Mouse (Mus musculus) right cerebral cortex, adult 2 months (tissue): ENCODE results near the gene Pnpla5.
"Not testable (repeated sequence)": the region's sequence is repeated elsewhere in the genome, so short reads cannot be mapped to it uniquely, and the experiment has no call there.

Experiments used
- DNase-seq, 2 experiments: peaks; one replicate each; pipeline ENCODE4 v3.0.0; 2021 to 2022; ENCODE audit warnings: low spot score in 2 of 2

The Pnpla5 gene

GRCm38 (mm10) chr15:84116466-84116865 is 6.5 kb downstream of the Pnpla5 start:
- DNase-seq = no peak

DNA sequence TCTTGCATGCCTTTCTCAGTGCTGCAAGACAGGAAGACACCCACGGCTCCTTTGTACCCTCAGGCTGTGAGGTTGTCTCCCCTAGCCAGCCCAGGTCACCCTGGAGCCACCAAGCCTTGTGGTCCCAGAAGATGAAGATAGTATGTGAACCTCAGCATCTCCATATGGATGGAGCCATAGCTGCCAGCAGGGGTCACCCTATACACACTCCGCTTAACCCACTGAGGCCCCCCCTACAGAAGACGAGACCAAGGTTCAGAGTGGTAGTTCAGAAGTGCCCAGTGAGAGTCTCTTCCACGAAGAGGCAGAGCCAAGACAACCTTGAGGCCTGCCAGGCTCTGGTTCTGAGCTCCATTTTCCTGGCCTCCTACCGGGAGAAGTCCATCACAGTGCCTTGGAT is 7.2 kb downstream of the Pnpla5 start:
- DNase-seq = no peak

- DNase-seq = no peak
Observed at GRCm38 (mm10) chr15:84113873-84114272, 9.1 kb downstream of the Pnpla5 start.

GRCm38 (mm10) chr15:84108899-84109298 is 14.1 kb downstream of the Pnpla5 start:
- no peak for DNase-seq

DNA sequence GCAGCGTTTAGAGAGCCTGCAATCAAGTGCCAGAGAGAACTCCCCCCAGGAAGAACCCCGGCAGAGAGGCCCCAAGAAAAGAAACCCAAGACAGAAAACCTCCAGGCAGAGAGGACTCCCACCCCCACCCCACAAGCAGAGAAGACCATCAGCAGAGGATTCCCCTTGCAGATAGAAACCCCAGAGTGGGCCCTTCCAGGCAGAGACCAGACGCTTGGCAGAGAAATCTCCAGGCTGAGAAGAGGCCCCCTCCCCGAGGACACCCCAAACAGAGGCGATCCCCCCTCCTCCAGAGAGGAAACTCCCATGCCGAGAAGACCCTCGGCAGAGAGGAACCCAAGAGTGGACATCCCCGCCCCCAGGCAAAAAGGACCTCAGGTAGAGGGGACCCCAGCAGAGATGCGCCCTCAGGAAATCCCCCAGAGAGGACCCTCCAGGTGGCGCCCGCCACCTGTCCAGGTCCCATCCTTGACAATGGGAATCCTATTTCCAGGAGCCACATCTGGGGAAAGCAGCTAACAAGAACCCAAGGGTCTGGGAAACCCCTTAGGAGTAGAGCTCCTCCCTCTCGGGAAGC is 17.0 kb downstream of the Pnpla5 start:
- no peak for DNase-seq

GRCm38 (mm10) chr15:84105105-84105923 is 17.7 kb downstream of the Pnpla5 start, which contains the start of gene Sult4a1:
TSS of gene Sult4a1 (minus strand) at chr15:84105754.
- DNase-seq = peak; percentile 61 to 68

DNA sequence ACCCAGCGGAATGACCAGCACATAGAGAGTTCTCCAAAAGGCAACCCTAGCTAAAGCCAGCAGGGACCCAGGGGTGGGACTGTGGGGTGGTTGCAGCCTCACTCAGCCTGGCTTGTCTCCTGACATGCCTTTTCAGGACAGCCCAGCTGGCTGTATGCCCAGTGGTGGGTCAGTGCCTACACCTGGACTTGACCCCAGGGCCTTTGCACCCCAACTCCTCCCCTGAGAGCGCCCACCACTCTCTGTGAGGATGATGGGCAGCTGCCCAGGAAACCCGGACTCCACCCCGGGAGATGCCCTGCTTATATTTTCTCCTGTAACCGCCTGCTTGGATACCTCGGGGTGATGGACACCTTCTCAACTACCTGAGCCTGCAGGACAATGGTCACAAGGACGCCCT is 18.3 kb downstream of the Pnpla5 start:
- no peak for DNase-seq

DNA sequence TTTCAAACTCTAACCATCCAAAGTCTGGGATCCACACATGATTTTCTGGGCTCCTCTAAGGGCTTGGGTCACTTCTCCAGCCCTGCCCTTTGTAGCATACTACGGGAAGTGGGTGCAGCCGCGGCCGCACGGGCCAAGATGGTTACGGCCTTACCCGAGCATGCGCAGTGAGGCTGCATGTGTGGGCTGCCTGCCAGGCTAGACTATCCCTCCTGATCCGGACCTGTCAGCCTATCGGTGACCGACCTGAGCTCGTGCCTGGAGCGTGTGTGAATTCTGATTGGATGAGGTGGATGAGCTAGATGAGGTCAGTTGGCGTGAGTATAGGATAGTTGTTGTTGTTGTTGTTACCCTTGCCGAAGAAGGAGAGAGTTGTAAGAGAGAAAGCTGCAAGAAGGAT is 25.4 kb downstream of the Pnpla5 start:
- not testable (repeated sequence) for DNase-seq

GRCm38 (mm10) chr15:84096051-84096450 is 26.9 kb downstream of the Pnpla5 start:
- no peak for DNase-seq

DNA sequence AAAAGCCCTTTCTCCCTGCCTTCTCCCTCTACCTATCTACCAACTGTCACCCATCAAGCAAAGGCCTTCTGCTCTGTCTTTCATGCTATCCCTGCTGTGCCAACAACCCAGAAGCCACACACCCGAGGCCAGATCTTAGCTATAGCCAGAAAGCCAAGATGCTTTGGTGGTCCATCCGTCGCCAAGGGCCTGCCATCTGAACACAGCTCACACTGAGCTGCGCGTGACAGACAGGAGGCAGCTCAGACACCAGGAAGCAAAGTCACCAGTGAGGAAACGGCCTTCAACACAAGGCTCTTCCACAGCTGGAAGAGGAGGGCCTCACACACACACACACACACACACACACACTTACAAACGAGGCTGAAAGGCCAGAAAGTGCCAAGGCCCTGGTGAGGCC is 28.1 kb downstream of the Pnpla5 start:
- no peak for DNase-seq

DNA sequence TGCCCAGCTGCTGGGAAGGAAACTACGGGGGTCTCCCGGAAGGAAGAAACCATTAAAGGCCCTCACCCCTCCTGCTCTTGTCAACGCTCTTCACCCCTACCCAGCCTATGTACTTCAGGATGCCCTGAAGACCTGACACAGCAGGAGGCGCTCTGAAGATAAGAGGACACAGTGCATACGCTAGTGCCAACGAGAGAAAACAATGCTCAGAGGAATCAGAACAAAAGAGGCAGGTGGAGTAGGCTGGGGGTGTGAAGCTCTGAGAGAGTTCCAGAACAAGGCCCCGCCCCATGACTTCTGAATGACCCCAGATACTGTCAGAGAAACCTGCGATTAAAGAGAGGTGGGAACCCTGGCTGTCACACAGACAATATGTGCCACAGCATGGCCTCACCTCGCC is 36.2 kb downstream of the Pnpla5 start:
- peak in 1 of 2 experiments; percentile 2 for DNase-seq

- no peak for DNase-seq
Observed at GRCm38 (mm10) chr15:84086364-84086763, 36.6 kb downstream of the Pnpla5 start.

DNA sequence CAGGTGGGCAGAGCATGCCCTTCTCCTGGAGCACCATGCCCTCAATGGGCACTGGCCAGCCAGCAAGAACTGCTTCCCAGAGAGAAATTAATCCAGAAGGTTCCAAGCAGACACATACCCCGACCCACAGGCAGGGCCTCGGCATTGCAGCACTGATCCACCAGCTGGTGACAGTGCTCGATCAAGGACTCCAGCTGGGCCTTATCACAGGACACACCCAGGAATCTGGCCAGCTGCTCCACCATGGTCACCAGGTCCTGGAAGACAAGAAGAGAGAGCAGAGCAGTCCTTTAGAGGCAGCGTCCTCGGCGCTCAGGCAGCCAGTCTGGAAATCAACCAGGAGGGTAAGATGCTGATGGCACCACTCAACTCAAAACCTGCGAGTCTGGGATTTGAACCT is 42.9 kb downstream of the Pnpla5 start:
- no peak for DNase-seq

- peak; percentile 57 to 70 for DNase-seq
Observed at GRCm38 (mm10) chr15:84079519-84079918, 43.5 kb downstream of the Pnpla5 start.

GRCm38 (mm10) chr15:84078667-84079066 is 44.3 kb downstream of the Pnpla5 start:
- DNase-seq = peak in 1 of 2 experiments; percentile 62

- DNase-seq = no peak
Observed at GRCm38 (mm10) chr15:84077151-84077550, 45.8 kb downstream of the Pnpla5 start.

DNA sequence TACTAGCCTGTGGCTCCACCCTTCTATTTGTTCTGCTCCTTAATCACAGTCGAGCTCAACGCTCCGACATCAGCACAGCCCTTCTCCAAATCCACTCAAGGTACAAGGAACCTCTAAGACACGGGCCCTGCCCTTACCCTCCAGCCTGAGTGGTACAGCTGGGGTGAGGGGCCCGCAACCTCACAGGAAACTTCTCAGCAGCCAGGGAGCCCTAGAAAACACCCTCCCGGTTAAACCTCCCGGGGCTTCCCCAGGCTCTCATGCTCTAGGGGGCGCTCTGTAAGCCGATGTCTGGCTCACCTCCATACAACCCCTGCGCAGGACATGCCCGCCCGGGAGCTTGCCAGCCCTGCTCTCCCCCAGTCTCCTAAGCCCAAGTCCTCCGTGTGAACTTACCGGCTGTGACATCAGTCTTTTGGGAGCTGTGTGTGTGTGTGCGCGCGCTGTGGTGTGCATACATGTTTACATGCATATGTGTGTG is 48.2 kb downstream of the Pnpla5 start:
- DNase-seq = no peak

GRCm38 (mm10) chr15:84073911-84074704 is 48.9 kb downstream of the Pnpla5 start:
- DNase-seq = peak; percentile 81 to 84

DNA sequence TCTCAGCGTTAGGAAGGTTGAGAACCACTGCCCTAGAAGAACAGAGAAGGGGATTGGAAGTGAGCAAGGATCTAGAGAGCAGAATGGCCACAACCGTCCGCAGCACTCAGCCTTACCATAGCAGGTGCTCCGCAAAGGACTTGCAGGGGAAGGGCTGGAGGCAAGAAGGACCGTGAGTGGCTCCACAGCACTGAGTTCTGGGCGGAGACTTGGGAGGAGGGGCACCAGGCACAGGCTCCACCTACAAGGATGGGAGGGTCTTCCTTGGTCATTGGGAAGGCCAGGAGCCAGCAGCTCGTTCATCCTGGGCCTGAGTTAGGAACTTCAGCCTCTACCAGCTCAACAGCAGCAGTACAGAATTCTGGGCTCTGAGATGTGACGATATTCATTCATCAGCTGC is 49.9 kb downstream of the Pnpla5 start:
- DNase-seq = no peak

DNA sequence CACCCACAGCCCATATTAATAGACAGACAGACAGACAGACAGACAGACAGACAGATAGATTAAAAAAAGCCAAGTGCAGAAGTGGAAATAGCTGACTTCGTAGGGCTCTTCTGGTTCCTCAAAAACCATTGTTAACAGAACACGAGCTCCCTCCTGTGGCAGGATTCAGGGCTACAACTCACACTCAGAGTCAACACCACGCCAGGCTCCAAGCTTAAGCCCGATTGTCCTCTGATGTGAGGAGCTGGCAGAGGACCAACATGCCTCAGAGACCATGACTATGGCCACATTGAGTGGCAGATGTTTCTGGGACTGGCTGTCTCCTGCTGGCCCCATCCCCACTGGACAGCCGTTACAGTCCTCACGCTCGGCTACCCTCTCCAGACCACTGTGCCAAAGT is 50.7 kb downstream of the Pnpla5 start:
- peak; percentile 94 to 95 for DNase-seq

DNA sequence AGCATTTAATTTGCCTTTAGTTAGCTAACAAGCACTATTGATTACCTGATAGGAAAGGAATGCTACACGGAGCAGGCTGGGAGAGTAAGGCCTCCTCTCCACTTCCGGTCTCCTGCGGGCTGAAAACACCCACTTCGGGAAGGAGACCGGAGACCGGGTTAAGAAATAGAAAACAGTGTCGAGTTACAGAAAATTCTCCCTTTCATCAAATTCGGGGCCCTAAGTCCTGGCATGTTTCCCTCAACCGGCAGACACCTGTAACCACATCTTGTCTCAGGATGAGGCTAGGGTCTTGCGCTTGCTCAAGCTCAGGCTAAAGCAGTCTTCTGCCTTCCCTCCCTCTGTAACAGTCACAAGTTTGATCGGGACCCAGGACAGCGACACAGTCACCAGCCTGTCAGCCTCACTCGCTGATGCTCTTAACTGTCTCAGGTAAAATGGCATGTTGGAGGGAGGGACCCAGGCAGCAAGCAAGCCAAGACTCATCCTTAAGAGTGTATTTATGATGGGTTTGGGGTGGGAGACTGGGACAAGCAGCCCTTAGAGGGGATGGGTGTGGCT is 52.8 kb downstream of the Pnpla5 start:
- no peak for DNase-seq

- DNase-seq = no peak
Observed at GRCm38 (mm10) chr15:84069455-84070050, 53.4 kb downstream of the Pnpla5 start.
